In the genomic region with DNA sequence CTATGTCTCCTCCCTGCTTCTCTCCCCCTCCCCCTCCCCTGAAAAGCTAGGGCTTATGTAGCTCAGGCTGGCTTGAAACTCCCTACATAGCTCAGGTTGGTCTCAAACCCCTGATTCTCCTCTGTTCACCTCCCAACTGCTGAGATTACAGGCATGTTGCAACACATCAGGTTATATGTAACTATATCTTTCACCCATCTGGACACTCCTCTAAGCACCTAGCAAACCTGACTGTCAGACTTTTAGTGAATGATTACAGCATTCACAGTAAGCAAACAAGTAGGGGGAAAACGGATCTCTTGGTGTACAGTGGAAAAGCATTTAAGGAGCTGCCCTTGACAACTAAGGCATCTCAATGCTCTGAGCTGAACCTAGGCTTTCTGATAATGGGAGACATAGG, we compare ENCODE assay signal across 19 mouse cellular contexts.
DNase-seq lines count a peak whose midpoint lies in the region; ATAC-seq and TF ChIP-seq lines count a peak whose summit lies in the region.
"Had no signal": no experiment of that assay in that cellular context is flagged by ENCODE, and none has a peak within 500 bp of the region (broad histone marks: within the 10 kb centered on the region; RNA-seq: fewer than 3 reads in every experiment).

No protein-coding gene starts in this region.

- no peak overlapping the region for H3K9ac ChIP-seq in kidney, postnatal 0 days (ENCODE audit: low read depth, low read length)
- H3K9ac ChIP-seq in midbrain, embryonic 12.5 days (replicated peaks) = no peak overlapping the region
- no peak overlapping the region for H3K9ac ChIP-seq in midbrain, postnatal 0 days (replicated peaks; ENCODE audit: low read length, poor library complexity, severe bottlenecking)
- no peak overlapping the region for H3K9ac ChIP-seq in liver, embryonic 16.5 days (ENCODE audit: low read depth, low read length)
- H3K9ac ChIP-seq in liver, postnatal 0 days (replicated peaks) = no peak overlapping the region
- H3K9ac ChIP-seq: embryonic facial prominence, embryonic 13.5 days; forebrain, embryonic 12.5 days; heart, embryonic 13.5 days; hindbrain, embryonic 12.5 days had no signal

- 33% methylated on average over 1 of the region's 1 CpGs for WGBS in kidney, postnatal 0 days
- 64% methylated on average over 1 of the region's 1 CpGs for WGBS in midbrain, embryonic 12.5 days
- 46% methylated on average over 1 of the region's 1 CpGs for WGBS in midbrain, postnatal 0 days
- WGBS in liver, embryonic 16.5 days (ENCODE audit: insufficient replicate concordance) = 39% methylated on average over 1 of the region's 1 CpGs
- 27% methylated on average over 1 of the region's 1 CpGs for WGBS in liver, postnatal 0 days (ENCODE audit: insufficient replicate concordance)

- H3K4me1 ChIP-seq in kidney, postnatal 0 days (replicated peaks; ENCODE audit: insufficient read depth, low read length) = 0 out of 2 replicates have a peak, but pooled peaks cover 4% of the 10 kb centered on the region
- H3K4me1 ChIP-seq in midbrain, embryonic 12.5 days = peaks cover 21% of the 10 kb centered on the region
- H3K4me1 ChIP-seq in midbrain, postnatal 0 days (ENCODE audit: insufficient read depth, low read length) = no peaks in the 10 kb centered on the region; the same call in 1 of the 2 replicates
- H3K4me1 ChIP-seq in liver, embryonic 16.5 days (ENCODE audit: control insufficient read depth, low read depth, low read length) = no peaks in the 10 kb centered on the region; the same call in none of the 2 replicates
- peaks cover 4% of the 10 kb centered on the region for H3K4me1 ChIP-seq in liver, postnatal 0 days (ENCODE audit: insufficient read depth)

- ATAC-seq in kidney, postnatal 0 days (replicated peaks; ENCODE audit: low FRiP score, low read depth) = no peak
- peak; percentile 32; the same call in 1 of the 2 replicates for ATAC-seq in midbrain, embryonic 12.5 days (ENCODE audit: low FRiP score, low read depth)
- no peak for ATAC-seq in midbrain, postnatal 0 days (ENCODE audit: low FRiP score)
- ATAC-seq in liver, embryonic 16.5 days (ENCODE audit: low read depth) = peak; percentile 80
- peak; percentile 90 for ATAC-seq in liver, postnatal 0 days

- H3K27me3 ChIP-seq in kidney, postnatal 0 days (ENCODE audit: insufficient read depth, low read length) = no peaks in the 10 kb centered on the region
- peaks cover 46% of the 10 kb centered on the region for H3K27me3 ChIP-seq in midbrain, embryonic 12.5 days
- no peaks in the 10 kb centered on the region for H3K27me3 ChIP-seq in midbrain, postnatal 0 days (ENCODE audit: insufficient read depth, low read length)
- no peaks in the 10 kb centered on the region for H3K27me3 ChIP-seq in liver, embryonic 16.5 days (ENCODE audit: control insufficient read depth, insufficient read depth, low read depth, low read length)
- H3K27me3 ChIP-seq in liver, postnatal 0 days (ENCODE audit: insufficient read depth, low read length) = no peaks in the 10 kb centered on the region
- H3K27me3 ChIP-seq: embryonic facial prominence, embryonic 13.5 days; forebrain, embryonic 12.5 days; heart, embryonic 13.5 days; hindbrain, embryonic 12.5 days had no signal

- H3K4me3 ChIP-seq in kidney, postnatal 0 days (replicated peaks; ENCODE audit: low read depth, low read length) = no peak overlapping the region
- H3K4me3 ChIP-seq in midbrain, embryonic 12.5 days = no peak overlapping the region
- H3K4me3 ChIP-seq in midbrain, postnatal 0 days (ENCODE audit: low read depth, low read length) = no peak overlapping the region
- no peak overlapping the region for H3K4me3 ChIP-seq in liver, embryonic 16.5 days (ENCODE audit: low read depth, low read length)
- H3K4me3 ChIP-seq in liver, postnatal 0 days (ENCODE audit: low read depth, low read length) = no peak overlapping the region
- H3K4me3 ChIP-seq: embryonic facial prominence, embryonic 13.5 days; forebrain, embryonic 12.5 days; gastrocnemius, adult 2 months; heart, embryonic 13.5 days; hindbrain, embryonic 12.5 days had no signal

- no peaks in the 10 kb centered on the region for H3K9me3 ChIP-seq in kidney, postnatal 0 days (replicated peaks; ENCODE audit: low read length)
- no peaks in the 10 kb centered on the region for H3K9me3 ChIP-seq in midbrain, embryonic 12.5 days
- H3K9me3 ChIP-seq in midbrain, postnatal 0 days (ENCODE audit: low read length) = no peaks in the 10 kb centered on the region
- H3K9me3 ChIP-seq in liver, embryonic 16.5 days (replicated peaks; ENCODE audit: control insufficient read depth, low read length) = no peaks in the 10 kb centered on the region
- H3K9me3 ChIP-seq in liver, postnatal 0 days (ENCODE audit: low read length) = no peaks in the 10 kb centered on the region
- H3K9me3 ChIP-seq: embryonic facial prominence, embryonic 13.5 days; forebrain, embryonic 12.5 days; heart, embryonic 13.5 days; hindbrain, embryonic 12.5 days had no signal

- H3K36me3 ChIP-seq in kidney, postnatal 0 days (ENCODE audit: insufficient read depth, low read length) = no peaks in the 10 kb centered on the region
- no peaks in the 10 kb centered on the region for H3K36me3 ChIP-seq in midbrain, embryonic 12.5 days
- no peaks in the 10 kb centered on the region for H3K36me3 ChIP-seq in midbrain, postnatal 0 days (ENCODE audit: insufficient read depth, low read length)
- no peaks in the 10 kb centered on the region for H3K36me3 ChIP-seq in liver, embryonic 16.5 days (ENCODE audit: control insufficient read depth, insufficient read depth)
- H3K36me3 ChIP-seq in liver, postnatal 0 days (replicated peaks; ENCODE audit: insufficient read depth, low read length) = no peaks in the 10 kb centered on the region
- H3K36me3 ChIP-seq: embryonic facial prominence, embryonic 13.5 days; forebrain, embryonic 12.5 days; heart, embryonic 13.5 days; hindbrain, embryonic 12.5 days had no signal

- no peak overlapping the region for H3K27ac ChIP-seq in kidney, postnatal 0 days
- no peak overlapping the region for H3K27ac ChIP-seq in midbrain, embryonic 12.5 days (replicated peaks)
- no peak overlapping the region for H3K27ac ChIP-seq in midbrain, postnatal 0 days (ENCODE audit: low read depth, low read length)
- H3K27ac ChIP-seq in liver, embryonic 16.5 days (ENCODE audit: low read length) = no peak overlapping the region
- H3K27ac ChIP-seq in liver, postnatal 0 days (ENCODE audit: low read depth) = peak overlapping the region; percentile 48; the same call in 1 of the 2 replicates
- H3K27ac ChIP-seq: embryonic facial prominence, embryonic 13.5 days; forebrain, embryonic 12.5 days; gastrocnemius, adult 2 months; heart, embryonic 13.5 days; hindbrain, embryonic 12.5 days had no signal

- DNase-seq in kidney, postnatal 0 days (ENCODE audit: low spot score) = peak; percentile 43
- DNase-seq in kidney, postnatal 25 days = no peak
- DNase-seq in midbrain, postnatal 0 days (ENCODE audit: low spot score) = no peak
- no peak for DNase-seq in liver, postnatal 0 days
- DNase-seq in frontal cortex, postnatal 36 days (ENCODE audit: low spot score in 2 of 2) = no peak
- DNase-seq: adrenal gland, adult 2 months; adrenal gland, postnatal 25 days; cerebellum, adult 18-20 months; cerebellum, adult 9-11 months; cerebellum, postnatal 36 days; gastrocnemius, adult 2 months; gastrocnemius, postnatal 25 days; heart, postnatal 36 days had no signal

- no peak overlapping the region for H3K4me2 ChIP-seq in kidney, postnatal 0 days (ENCODE audit: low read length)
- H3K4me2 ChIP-seq in midbrain, embryonic 12.5 days (replicated peaks) = no peak overlapping the region
- H3K4me2 ChIP-seq in midbrain, postnatal 0 days (ENCODE audit: low read depth, low read length, poor library complexity, severe bottlenecking) = no peak overlapping the region
- H3K4me2 ChIP-seq in liver, embryonic 16.5 days (ENCODE audit: low read depth, low read length) = 0 out of 2 replicates have a peak overlapping the region, but pooled peaks have one; percentile 30
- H3K4me2 ChIP-seq in liver, postnatal 0 days (ENCODE audit: low read depth, low read length) = peak overlapping the region; percentile 40; the same call in 1 of the 2 replicates
- H3K4me2 ChIP-seq: embryonic facial prominence, embryonic 13.5 days; forebrain, embryonic 12.5 days; heart, embryonic 13.5 days; hindbrain, embryonic 12.5 days had no signal

- no peak for TF ChIP-seq CTCF in kidney, postnatal 0 days (IDR thresholded peaks at IDR 0.05; ENCODE audit: low read depth)
- no peak for TF ChIP-seq CTCF in midbrain, postnatal 0 days (IDR thresholded peaks at IDR 0.05)
- no peak for TF ChIP-seq CTCF in liver, postnatal 0 days (IDR thresholded peaks at IDR 0.05; ENCODE audit: low read depth)

- TF ChIP-seq EP300 in liver, postnatal 0 days (IDR thresholded peaks at IDR 0.05; ENCODE audit: low read depth) = no peak

Comparison
In these comparisons a context has a peak if more than half of its experiments do, and no peak if none do; other contexts are left out.
1. ATAC-seq: peak in midbrain, embryonic 12.5 days (single experiment), liver, embryonic 16.5 days (single experiment) and liver, postnatal 0 days (single experiment); none in kidney, postnatal 0 days (single experiment) and midbrain, postnatal 0 days (single experiment).
2. H3K4me2 ChIP-seq: peak in liver, embryonic 16.5 days (single experiment) and liver, postnatal 0 days (single experiment); none in kidney, postnatal 0 days (single experiment), midbrain, embryonic 12.5 days (single experiment) and midbrain, postnatal 0 days (single experiment).